Mouse (Mus musculus) thymus, postnatal 4 days (tissue): ENCODE results near the gene Gm20812.
"Not testable (repeated sequence)": the region's sequence is repeated elsewhere in the genome, so short reads cannot be mapped to it uniquely, and the experiment has no call there.

ENCODE experiments used
- DNase-seq: peaks from one replicate; pipeline ENCODE4 v3.0.0; 2021

The Gm20812 gene

DNA sequence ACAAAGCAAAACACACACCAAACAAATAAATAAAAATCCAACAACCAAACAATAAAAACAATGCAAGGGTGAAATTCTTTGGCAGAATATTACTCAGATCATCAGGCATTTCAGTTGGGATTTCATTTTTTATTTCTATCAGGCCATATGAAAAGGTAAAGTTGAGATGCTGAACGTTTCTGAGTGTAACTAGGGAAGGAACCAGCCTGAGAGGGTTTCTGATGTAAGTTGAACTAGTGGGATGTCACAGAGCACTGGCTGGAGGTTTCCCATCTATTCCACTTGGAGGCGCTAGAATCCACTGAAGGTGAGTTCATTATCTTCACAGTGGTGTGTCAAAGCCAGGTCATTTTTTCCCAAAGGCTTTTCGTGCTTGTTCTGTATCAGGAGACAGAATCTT lies at the start of gene Gm20812:
Gm20812 (plus strand) TSS at position 301 of the 400 bp plus-strand sequence.
- DNase-seq, result not testable (repeated sequence)
